Comparison of ENCODE assay signal across 9 mouse cellular contexts in the genomic region with DNA sequence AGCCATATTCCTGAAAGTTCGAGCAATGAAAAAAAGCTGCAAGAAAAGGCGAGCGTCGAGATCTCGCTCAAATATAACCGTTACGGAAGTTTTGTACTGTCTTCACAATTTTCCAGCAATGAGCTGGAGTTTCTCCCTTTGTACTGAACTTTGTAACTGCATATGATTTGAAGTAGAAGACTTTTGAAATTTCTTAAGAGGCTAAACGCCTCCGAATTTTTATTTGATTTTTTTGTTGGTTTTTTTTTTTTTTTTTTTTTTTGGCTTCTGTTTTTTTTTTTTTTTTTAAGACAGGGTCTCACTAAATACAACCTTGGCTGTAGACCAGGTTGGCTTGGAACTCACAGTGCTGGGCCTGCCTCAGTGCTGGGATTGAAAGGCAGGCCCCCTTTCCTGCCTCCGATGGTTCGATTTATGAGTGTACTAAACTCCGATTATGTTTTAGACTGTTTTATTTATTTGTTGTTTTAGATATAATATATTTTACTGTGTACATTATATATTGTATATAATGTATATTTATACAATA. TPM values are rescaled to one million over a fixed set of nuclear protein-coding genes. Genes with fewer than 3 reads are reported as not detected.
DNase-seq lines count a peak whose midpoint lies in the region; ATAC-seq and TF ChIP-seq lines count a peak whose summit lies in the region.
"Had no signal": no experiment of that assay in that cellular context is flagged by ENCODE, and none has a peak within 500 bp of the region (broad histone marks: within the 10 kb centered on the region; RNA-seq: fewer than 3 reads in every experiment).

No protein-coding gene starts in this region.

- DNase-seq in heart, postnatal 0 days (ENCODE audit: low spot score): no peak
- no peak for DNase-seq in heart, postnatal 14 days
- no peak for DNase-seq in MEL (ENCODE audit: low read depth, low spot score)
- DNase-seq in hindbrain, embryonic 11.5 days (ENCODE audit: low spot score): no peak
- DNase-seq in midbrain, embryonic 11.5 days (ENCODE audit: low spot score, missing footprints): no peak
- no peak for DNase-seq in T-cell, adult 2 months (ENCODE audit: low spot score)
- DNase-seq in adrenal gland, adult 18-20 months (ENCODE audit: low spot score in 2 of 2): no peak

- peaks cover 12% of the 10 kb centered on the region for H3K4me1 ChIP-seq in heart, postnatal 0 days (ENCODE audit: control insufficient read depth, insufficient read depth)
- H3K4me1 ChIP-seq in MEL (ENCODE audit: control insufficient read depth in 1 of 2, insufficient read depth in 2 of 2, low read length in 2 of 2): peaks cover 6 to 12% of the 10 kb centered on the region in 2 experiments
- peaks cover 7% of the 10 kb centered on the region for H3K4me1 ChIP-seq in hindbrain, embryonic 11.5 days (replicated peaks; ENCODE audit: control insufficient read depth, insufficient read depth, low read length)
- H3K4me1 ChIP-seq in midbrain, embryonic 11.5 days (ENCODE audit: control insufficient read depth, insufficient read depth, low read length): peaks cover 11% of the 10 kb centered on the region

- H3K9ac ChIP-seq in heart, postnatal 0 days (replicated peaks; ENCODE audit: low read depth, low read length): peak overlapping the region; percentile 90
- peak overlapping the region; percentile 93 for H3K9ac ChIP-seq in MEL (ENCODE audit: control insufficient read depth, low read depth, low read length, poor library complexity, severe bottlenecking)
- peak overlapping the region; percentile 98; the same call in 1 of the 2 replicates for H3K9ac ChIP-seq in hindbrain, embryonic 11.5 days (ENCODE audit: low read depth, low read length)
- peak overlapping the region; percentile 98 for H3K9ac ChIP-seq in midbrain, embryonic 11.5 days (ENCODE audit: low read length)

- no peak for ATAC-seq in heart, postnatal 0 days (ENCODE audit: insufficient read depth, low read depth)
- no peak for ATAC-seq in hindbrain, embryonic 11.5 days (ENCODE audit: low FRiP score)
- ATAC-seq in midbrain, embryonic 11.5 days (ENCODE audit: low FRiP score): no peak
- no peak for ATAC-seq in CD4-positive, CD25-positive, alpha-beta regulatory T cell, adult 4 months

- peak overlapping the region; percentile 76 for H3K4me3 ChIP-seq in heart, postnatal 0 days (ENCODE audit: low read depth, low read length)
- H3K4me3 ChIP-seq in MEL (ENCODE audit: control insufficient read depth in 1 of 2, insufficient read depth in 1 of 2, low read depth in 2 of 2, low read length in 2 of 2): peak overlapping the region; percentile 82 to 100
- peak overlapping the region; percentile 94 for H3K4me3 ChIP-seq in hindbrain, embryonic 11.5 days (ENCODE audit: low read depth, low read length)
- H3K4me3 ChIP-seq in midbrain, embryonic 11.5 days (ENCODE audit: low read depth, low read length): peak overlapping the region; percentile 99

- WGBS in heart, postnatal 0 days: 24% methylated on average over 12 of the region's 12 CpGs
- 31% methylated on average over 12 of the region's 12 CpGs for WGBS in hindbrain, embryonic 11.5 days
- 34% methylated on average over 12 of the region's 12 CpGs for WGBS in midbrain, embryonic 11.5 days

- H3K36me3 ChIP-seq in heart, postnatal 0 days (replicated peaks; ENCODE audit: control insufficient read depth, insufficient read depth, low read length): peaks cover 21% of the 10 kb centered on the region
- H3K36me3 ChIP-seq in MEL (ENCODE audit: control insufficient read depth in 1 of 2, insufficient read depth in 2 of 2, low read length in 2 of 2): peaks cover 15 to 18% of the 10 kb centered on the region in 2 experiments
- H3K36me3 ChIP-seq in hindbrain, embryonic 11.5 days (ENCODE audit: control insufficient read depth, insufficient read depth, low read length): no peaks in the 10 kb centered on the region; the same call in 1 of the 2 replicates
- H3K36me3 ChIP-seq in midbrain, embryonic 11.5 days (ENCODE audit: control insufficient read depth, insufficient read depth, low read length): peaks cover 5% of the 10 kb centered on the region; the same call in 1 of the 2 replicates

- H3K27me3 ChIP-seq in heart, postnatal 0 days (ENCODE audit: control insufficient read depth, insufficient read depth, low read length): no peaks in the 10 kb centered on the region
- H3K27me3 ChIP-seq in MEL (ENCODE audit: control insufficient read depth in 1 of 2, insufficient read depth in 2 of 2, low read length in 2 of 2): no peaks in the 10 kb centered on the region
- no peaks in the 10 kb centered on the region for H3K27me3 ChIP-seq in hindbrain, embryonic 11.5 days (ENCODE audit: control insufficient read depth, insufficient read depth, low read length)
- H3K27me3 ChIP-seq in midbrain, embryonic 11.5 days (ENCODE audit: control insufficient read depth, insufficient read depth, low read length): no peaks in the 10 kb centered on the region
- H3K27me3 ChIP-seq: Patski had no signal

- no peak for TF ChIP-seq RAD21 in MEL (IDR thresholded peaks at IDR 0.05; ENCODE audit: low read depth, low read length)

- intact Hi-C loops in heart, postnatal 14 days (cut with DNase I): no loop called here

- 0 out of 4 replicates have a peak, but pooled peaks of 1 of the 2 experiments have one; percentile 20 for TF ChIP-seq POLR2A in MEL (IDR thresholded peaks at IDR 0.05; ENCODE audit: control insufficient read depth in 1 of 2, insufficient read depth in 1 of 2, low read depth in 1 of 2, low read length in 2 of 2, poor library complexity in 1 of 2)

- peak overlapping the region; percentile 60 for H3K27ac ChIP-seq in heart, postnatal 0 days (ENCODE audit: low read depth)
- peak overlapping the region; percentile 84 for H3K27ac ChIP-seq in MEL (ENCODE audit: control insufficient read depth, low read depth, low read length)
- no peak overlapping the region for H3K27ac ChIP-seq in hindbrain, embryonic 11.5 days (ENCODE audit: low read depth, low read length)
- no peak overlapping the region for H3K27ac ChIP-seq in midbrain, embryonic 11.5 days (ENCODE audit: low read depth, low read length)

- TF ChIP-seq CTCF in heart, postnatal 0 days (IDR thresholded peaks at IDR 0.05; ENCODE audit: low read depth): no peak
- no peak for TF ChIP-seq CTCF in MEL (IDR thresholded peaks at IDR 0.05 in 2 of 3, conservative IDR thresholded peaks at IDR 0.05 in 1 of 3; ENCODE audit: control insufficient read depth in 1 of 3, insufficient read depth in 1 of 3, low read depth in 2 of 3, low read length in 3 of 3, poor library complexity in 1 of 3, severe bottlenecking in 1 of 3)

- H3K9me3 ChIP-seq in heart, postnatal 0 days (replicated peaks; ENCODE audit: control insufficient read depth, low read length): no peaks in the 10 kb centered on the region
- no peaks in the 10 kb centered on the region for H3K9me3 ChIP-seq in MEL (replicated peaks; ENCODE audit: insufficient read depth, low read length)
- no peaks in the 10 kb centered on the region for H3K9me3 ChIP-seq in hindbrain, embryonic 11.5 days (ENCODE audit: control insufficient read depth, low read length)
- H3K9me3 ChIP-seq in midbrain, embryonic 11.5 days (ENCODE audit: control insufficient read depth, low read length): no peaks in the 10 kb centered on the region

- H3K4me2 ChIP-seq in heart, postnatal 0 days (ENCODE audit: low read depth, low read length): peak overlapping the region; percentile 93
- peak overlapping the region; percentile 90; the same call in 1 of the 2 replicates for H3K4me2 ChIP-seq in hindbrain, embryonic 11.5 days (replicated peaks; ENCODE audit: low read depth, low read length)
- H3K4me2 ChIP-seq in midbrain, embryonic 11.5 days: peak overlapping the region; percentile 86

- H3K79me2 ChIP-seq in MEL (ENCODE audit: control insufficient read depth, insufficient read depth, low read length, poor library complexity): peaks cover 37% of the 10 kb centered on the region

- TF ChIP-seq EP300 in heart, postnatal 0 days (IDR thresholded peaks at IDR 0.05; ENCODE audit: low read depth): no peak
- TF ChIP-seq EP300 in MEL (IDR thresholded peaks at IDR 0.05; ENCODE audit: low read depth in 1 of 2, low read length in 2 of 2): no peak

RNA-seq across cellular contexts. Expression of a gene that starts 0.4 kb away (rescaled TPM):
- 59.0 and 66.0 TPM in 2 replicates for total RNA-seq in heart, postnatal 0 days (2014; rRNA removed; ENCODE audit: low replicate concordance)
- polyA plus RNA-seq in heart, postnatal 0 days (2015; fragmentation: Nextera tagmentation; extraction: Ambion mirVana): 17.6 and 20.5 TPM in 2 replicates
- total RNA-seq in heart, postnatal 14 days (2021): 10 to 100 TPM; 54.4 to 62.7 TPM
- total RNA-seq in MEL (2012; rRNA removed): 77.4 and 88.3 TPM in 2 replicates
- 100 to 1,000 TPM; 117 to 352 TPM for polyA plus RNA-seq in MEL (2012; ENCODE audit: insufficient read depth in 1 of 2, insufficient read length in 2 of 2, low read depth in 1 of 2, low replicate concordance in 2 of 2, missing spikeins in 1 of 2)
- polyA plus RNA-seq in hindbrain, embryonic 11.5 days (2014; fragmentation: Nextera tagmentation; extraction: Ambion mirVana): 37.5 and 40.3 TPM in 2 replicates
- polyA plus RNA-seq in midbrain, embryonic 11.5 days (2014; fragmentation: Nextera tagmentation; extraction: Ambion mirVana): 41.0 and 44.7 TPM in 2 replicates
- 10 to 100 TPM in 1 of 2 experiments, 1 to 10 TPM in 1; 9.5 to 11.0 TPM for polyA plus RNA-seq in CD4-positive, CD25-positive, alpha-beta regulatory T cell, adult 4 months (2017; shearing (Covaris generic))
- total RNA-seq in adrenal gland, adult 18-20 months (2021): 10 to 100 TPM; 85.2 to 95.8 TPM

RNA-seq across cellular contexts. Expression of a gene that starts 4.5 kb away (rescaled TPM):
- total RNA-seq in heart, postnatal 0 days (2014; rRNA removed; ENCODE audit: low replicate concordance): not detected in 2 replicates
- 0.08 TPM in 1 of 2 replicates, not detected in the other for polyA plus RNA-seq in heart, postnatal 0 days (2015; fragmentation: Nextera tagmentation; extraction: Ambion mirVana)
- total RNA-seq in heart, postnatal 14 days (2021): 1 to 10 TPM in 1 of 2 experiments, under 1 TPM in 1; 0.98 to 2.5 TPM
- total RNA-seq in MEL (2012; rRNA removed): 0.20 and 0.65 TPM in 2 replicates
- polyA plus RNA-seq in MEL (2012; ENCODE audit: insufficient read depth in 1 of 2, insufficient read length in 2 of 2, low read depth in 1 of 2, low replicate concordance in 2 of 2, missing spikeins in 1 of 2): under 1 TPM in 1 of 2 experiments, not detected in 1; 0.29 TPM
- polyA plus RNA-seq in hindbrain, embryonic 11.5 days (2014; fragmentation: Nextera tagmentation; extraction: Ambion mirVana): not detected in 2 replicates
- polyA plus RNA-seq in midbrain, embryonic 11.5 days (2014; fragmentation: Nextera tagmentation; extraction: Ambion mirVana): not detected in 2 replicates
- polyA plus RNA-seq in CD4-positive, CD25-positive, alpha-beta regulatory T cell, adult 4 months (2017; shearing (Covaris generic)): not detected
- total RNA-seq in adrenal gland, adult 18-20 months (2021): 1 to 10 TPM in 1 of 2 experiments, not detected in 1; 4.5 TPM
- polyA plus RNA-seq: Patski had no signal

RNA-seq across cellular contexts. Expression of a gene that starts 15.4 kb away (rescaled TPM):
- not detected in 2 replicates for total RNA-seq in heart, postnatal 0 days (2014; rRNA removed; ENCODE audit: low replicate concordance)
- 0.29 and 0.33 TPM in 2 replicates for polyA plus RNA-seq in heart, postnatal 0 days (2015; fragmentation: Nextera tagmentation; extraction: Ambion mirVana)
- total RNA-seq in heart, postnatal 14 days (2021): under 1 TPM; 0.53 to 0.56 TPM
- total RNA-seq in MEL (2012; rRNA removed): 0.35 and 0.46 TPM in 2 replicates
- polyA plus RNA-seq in MEL (2012; ENCODE audit: insufficient read depth in 1 of 2, insufficient read length in 2 of 2, low read depth in 1 of 2, low replicate concordance in 2 of 2, missing spikeins in 1 of 2): under 1 TPM in 1 of 2 experiments, not detected in 1; 0.84 TPM
- polyA plus RNA-seq in hindbrain, embryonic 11.5 days (2014; fragmentation: Nextera tagmentation; extraction: Ambion mirVana): 0.18 and 0.26 TPM in 2 replicates
- polyA plus RNA-seq in midbrain, embryonic 11.5 days (2014; fragmentation: Nextera tagmentation; extraction: Ambion mirVana): 0.40 and 0.41 TPM in 2 replicates
- under 1 TPM in 1 of 2 experiments, not detected in 1; 0.83 TPM for polyA plus RNA-seq in CD4-positive, CD25-positive, alpha-beta regulatory T cell, adult 4 months (2017; shearing (Covaris generic))
- total RNA-seq in adrenal gland, adult 18-20 months (2021): under 1 TPM in 1 of 2 experiments, not detected in 1; 0.27 TPM

RNA-seq across cellular contexts. Expression of a gene that starts 19.9 kb away (rescaled TPM):
- 69.2 and 85.3 TPM in 2 replicates for total RNA-seq in heart, postnatal 0 days (2014; rRNA removed; ENCODE audit: low replicate concordance)
- polyA plus RNA-seq in heart, postnatal 0 days (2015; fragmentation: Nextera tagmentation; extraction: Ambion mirVana): 40.1 and 45.3 TPM in 2 replicates
- total RNA-seq in heart, postnatal 14 days (2021): 10 to 100 TPM; 41.6 to 45.6 TPM
- total RNA-seq in MEL (2012; rRNA removed): 15.9 and 17.6 TPM in 2 replicates
- polyA plus RNA-seq in MEL (2012; ENCODE audit: insufficient read depth in 1 of 2, insufficient read length in 2 of 2, low read depth in 1 of 2, low replicate concordance in 2 of 2, missing spikeins in 1 of 2): 10 to 100 TPM in 1 of 2 experiments, not detected in 1; 17.5 TPM
- polyA plus RNA-seq in hindbrain, embryonic 11.5 days (2014; fragmentation: Nextera tagmentation; extraction: Ambion mirVana): 11.9 and 13.1 TPM in 2 replicates
- 10.4 and 11.5 TPM in 2 replicates for polyA plus RNA-seq in midbrain, embryonic 11.5 days (2014; fragmentation: Nextera tagmentation; extraction: Ambion mirVana)
- polyA plus RNA-seq in CD4-positive, CD25-positive, alpha-beta regulatory T cell, adult 4 months (2017; shearing (Covaris generic)): 1 to 10 TPM; 3.5 to 4.6 TPM
- total RNA-seq in adrenal gland, adult 18-20 months (2021): 10 to 100 TPM; 19.8 to 30.4 TPM

RNA-seq across cellular contexts. Expression of a gene that starts 20.0 kb away (rescaled TPM):
- 4.7 and 5.7 TPM in 2 replicates for total RNA-seq in heart, postnatal 0 days (2014; rRNA removed; ENCODE audit: low replicate concordance)
- 11.2 and 12.6 TPM in 2 replicates for polyA plus RNA-seq in heart, postnatal 0 days (2015; fragmentation: Nextera tagmentation; extraction: Ambion mirVana)
- total RNA-seq in heart, postnatal 14 days (2021): 1 to 10 TPM; 5.9 to 9.4 TPM
- 66.1 and 104 TPM in 2 replicates for total RNA-seq in MEL (2012; rRNA removed)
- polyA plus RNA-seq in MEL (2012; ENCODE audit: insufficient read depth in 1 of 2, insufficient read length in 2 of 2, low read depth in 1 of 2, low replicate concordance in 2 of 2, missing spikeins in 1 of 2): 100 to 1,000 TPM in 1 of 2 experiments, not detected in 1; 116 TPM
- polyA plus RNA-seq in hindbrain, embryonic 11.5 days (2014; fragmentation: Nextera tagmentation; extraction: Ambion mirVana): 25.0 and 30.0 TPM in 2 replicates
- 25.4 and 25.6 TPM in 2 replicates for polyA plus RNA-seq in midbrain, embryonic 11.5 days (2014; fragmentation: Nextera tagmentation; extraction: Ambion mirVana)
- 10 to 100 TPM; 19.8 to 27.7 TPM for polyA plus RNA-seq in CD4-positive, CD25-positive, alpha-beta regulatory T cell, adult 4 months (2017; shearing (Covaris generic))
- 10 to 100 TPM; 36.0 to 37.3 TPM for total RNA-seq in adrenal gland, adult 18-20 months (2021)

Comparison
In these comparisons a context has a peak if more than half of its experiments do, and no peak if none do; other contexts are left out.
1. H3K27ac ChIP-seq: peak in heart, postnatal 0 days (single experiment) and MEL (single experiment); none in hindbrain, embryonic 11.5 days (single experiment) and midbrain, embryonic 11.5 days (single experiment).
2. Peak in every context shown above with its lines, with median percentiles within 50 percentile points of each other: H3K4me2 ChIP-seq, H3K4me3 ChIP-seq and H3K9ac ChIP-seq.